13 mouse cellular contexts compared by ENCODE assay signal in the genomic region with DNA sequence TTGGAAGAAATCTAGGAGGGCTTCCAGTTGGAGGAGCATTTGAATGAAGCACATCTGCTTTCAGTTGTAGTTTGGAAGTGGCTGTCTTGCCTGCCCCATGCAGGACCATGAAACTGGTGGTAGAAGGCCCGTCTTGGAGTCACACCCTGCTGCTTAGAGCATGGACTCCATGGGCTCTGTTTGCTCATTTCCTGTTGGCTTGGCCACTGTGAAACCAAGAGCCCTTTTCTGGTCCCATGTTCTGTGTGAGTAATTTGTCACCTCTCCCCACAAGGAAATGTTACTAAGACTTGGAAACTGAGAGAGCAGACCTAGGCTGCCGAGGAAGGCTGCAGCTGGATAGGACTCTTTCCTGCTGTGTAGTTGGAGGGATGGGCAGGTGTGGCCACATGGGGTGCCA.
A peak's percentile ranks its signal among the peaks of the same experiment; 100 is the strongest.
DNase-seq lines count a peak whose midpoint lies in the region; ATAC-seq lines count a peak whose summit lies in the region.
"Had no signal": no experiment of that assay in that cellular context is flagged by ENCODE, and none has a peak within 500 bp of the region (broad histone marks: within the 10 kb centered on the region; RNA-seq: fewer than 3 reads in every experiment).

No protein-coding gene starts in this region.

- intact Hi-C loops in heart, postnatal 36 days (cut with DNase I) = no loop called here

- H3K4me2 ChIP-seq in heart, embryonic 13.5 days = no peak overlapping the region
- H3K4me2 ChIP-seq in lung, embryonic 16.5 days (ENCODE audit: low read depth, low read length) = no peak overlapping the region
- no peak overlapping the region for H3K4me2 ChIP-seq in intestine, embryonic 16.5 days (ENCODE audit: low read depth, low read length)
- no peak overlapping the region for H3K4me2 ChIP-seq in stomach, embryonic 14.5 days (replicated peaks; ENCODE audit: low read depth, low read length)
- H3K4me2 ChIP-seq: hindbrain, embryonic 13.5 days had no signal

- DNase-seq in heart, postnatal 36 days = no peak
- DNase-seq in lung, postnatal 36 days = no peak
- DNase-seq in left cerebral cortex, adult 11 months (ENCODE audit: low spot score) = no peak
- DNase-seq: cerebellum, postnatal 36 days; right cerebral cortex, postnatal 4 days; thymus, adult 2 months had no signal

- H3K4me1 ChIP-seq in heart, embryonic 13.5 days = peaks cover 100% of the 10 kb centered on the region
- peaks cover 80% of the 10 kb centered on the region for H3K4me1 ChIP-seq in lung, embryonic 16.5 days (replicated peaks; ENCODE audit: control insufficient read depth, insufficient read depth, low read length)
- H3K4me1 ChIP-seq in intestine, embryonic 16.5 days (ENCODE audit: control insufficient read depth, insufficient read depth, low read length) = peaks cover 82% of the 10 kb centered on the region
- H3K4me1 ChIP-seq in stomach, embryonic 14.5 days (ENCODE audit: control insufficient read depth, insufficient read depth, low read length) = peaks cover 82% of the 10 kb centered on the region

- WGBS in heart, embryonic 13.5 days = 52% methylated on average over 2 of the region's 2 CpGs
- 56% methylated on average over 2 of the region's 2 CpGs for WGBS in lung, embryonic 16.5 days
- 52% methylated on average over 2 of the region's 2 CpGs for WGBS in intestine, embryonic 16.5 days
- WGBS in stomach, embryonic 14.5 days = 54% methylated on average over 2 of the region's 2 CpGs

- H3K27me3 ChIP-seq in heart, embryonic 13.5 days (replicated peaks) = no peaks in the 10 kb centered on the region
- no peaks in the 10 kb centered on the region for H3K27me3 ChIP-seq in lung, embryonic 16.5 days (ENCODE audit: control insufficient read depth, insufficient read depth, low read depth, low read length)
- H3K27me3 ChIP-seq in intestine, embryonic 16.5 days (replicated peaks; ENCODE audit: control insufficient read depth, insufficient read depth, low read length) = no peaks in the 10 kb centered on the region
- no peaks in the 10 kb centered on the region for H3K27me3 ChIP-seq in stomach, embryonic 14.5 days (ENCODE audit: control insufficient read depth, insufficient read depth, low read length)
- H3K27me3 ChIP-seq: hindbrain, embryonic 13.5 days had no signal

- no peak overlapping the region for H3K4me3 ChIP-seq in heart, embryonic 13.5 days
- H3K4me3 ChIP-seq in lung, embryonic 16.5 days (ENCODE audit: low read length) = no peak overlapping the region
- H3K4me3 ChIP-seq in intestine, embryonic 16.5 days (ENCODE audit: low read length) = no peak overlapping the region
- H3K4me3 ChIP-seq in stomach, embryonic 14.5 days (ENCODE audit: low read depth, low read length) = no peak overlapping the region
- H3K4me3 ChIP-seq: hindbrain, embryonic 13.5 days had no signal

- peak overlapping the region; percentile 93 for H3K27ac ChIP-seq in heart, embryonic 13.5 days (replicated peaks)
- peak overlapping the region; percentile 94 for H3K27ac ChIP-seq in lung, embryonic 16.5 days (ENCODE audit: low read length)
- peak overlapping the region; percentile 87 for H3K27ac ChIP-seq in intestine, embryonic 16.5 days (ENCODE audit: low read length)
- H3K27ac ChIP-seq in stomach, embryonic 14.5 days (ENCODE audit: low read length) = peak overlapping the region; percentile 84
- H3K27ac ChIP-seq: liver, embryonic 14.5 days had no signal

- no peaks in the 10 kb centered on the region for H3K9me3 ChIP-seq in heart, embryonic 13.5 days
- H3K9me3 ChIP-seq in lung, embryonic 16.5 days (ENCODE audit: control insufficient read depth, low read length) = no peaks in the 10 kb centered on the region
- H3K9me3 ChIP-seq in intestine, embryonic 16.5 days (ENCODE audit: control insufficient read depth, low read length) = no peaks in the 10 kb centered on the region
- no peaks in the 10 kb centered on the region for H3K9me3 ChIP-seq in stomach, embryonic 14.5 days (ENCODE audit: control insufficient read depth, low read depth, low read length)
- H3K9me3 ChIP-seq: hindbrain, embryonic 13.5 days had no signal

- peak overlapping the region; percentile 70; the same call in 1 of the 2 replicates for H3K9ac ChIP-seq in heart, embryonic 13.5 days
- H3K9ac ChIP-seq in lung, embryonic 16.5 days (ENCODE audit: low read length) = no peak overlapping the region
- H3K9ac ChIP-seq in intestine, embryonic 16.5 days (ENCODE audit: low read depth, low read length) = peak overlapping the region; percentile 47; the same call in 1 of the 2 replicates
- H3K9ac ChIP-seq in stomach, embryonic 14.5 days (replicated peaks; ENCODE audit: low read depth, low read length) = no peak overlapping the region
- H3K9ac ChIP-seq: hindbrain, embryonic 13.5 days; liver, embryonic 14.5 days had no signal

- H3K36me3 ChIP-seq in heart, embryonic 13.5 days = peaks cover 4% of the 10 kb centered on the region; the same call in 1 of the 2 replicates
- no peaks in the 10 kb centered on the region for H3K36me3 ChIP-seq in lung, embryonic 16.5 days (ENCODE audit: control insufficient read depth, insufficient read depth, low read length)
- H3K36me3 ChIP-seq in intestine, embryonic 16.5 days (ENCODE audit: control insufficient read depth, insufficient read depth, low read length) = no peaks in the 10 kb centered on the region
- H3K36me3 ChIP-seq in stomach, embryonic 14.5 days (ENCODE audit: control insufficient read depth, insufficient read depth, low read length) = peaks cover 7% of the 10 kb centered on the region; the same call in 1 of the 2 replicates
- H3K36me3 ChIP-seq: hindbrain, embryonic 13.5 days had no signal

- ATAC-seq in heart, embryonic 13.5 days (ENCODE audit: extremely low read depth, insufficient number of reproducible peaks, low FRiP score, low TSS enrichment) = no peak
- ATAC-seq in lung, embryonic 16.5 days (ENCODE audit: low read depth) = no peak
- ATAC-seq in intestine, embryonic 16.5 days = no peak
- no peak for ATAC-seq in stomach, embryonic 14.5 days (ENCODE audit: insufficient number of reproducible peaks, insufficient read depth, low FRiP score, low read depth)
- ATAC-seq: forebrain, embryonic 16.5 days had no signal

Comparison
In these comparisons a context has a peak if more than half of its experiments do, and no peak if none do; other contexts are left out.
1. H3K9ac ChIP-seq: peak in heart, embryonic 13.5 days (single experiment) and intestine, embryonic 16.5 days (single experiment); none in lung, embryonic 16.5 days (single experiment) and stomach, embryonic 14.5 days (single experiment).
2. Peak in every context shown above with its lines, with median percentiles within 50 percentile points of each other: H3K27ac ChIP-seq.